Mouse (Mus musculus) c-Kit-positive CD71-positive TER-119-positive erythroid progenitor cells, embryonic 14.5 days (primary cell): ENCODE data around the gene Ltc4s.
A peak's percentile ranks its signal among the peaks of the same experiment; 100 is the strongest.

Experiments
- DNase-seq: peaks from one replicate; pipeline ENCODE4 v3.0.0-alpha.2; 2013; ENCODE audit warnings: low spot score

Ltc4s gene

GRCm38 (mm10) chr11:50248473-50249171 is 10.2 kb upstream of the Ltc4s start:
- no peak for DNase-seq

- DNase-seq = no peak
Measured at GRCm38 (mm10) chr11:50245269-50245668, 6.9 kb upstream of the Ltc4s start.

- no peak for DNase-seq
Measured at GRCm38 (mm10) chr11:50243926-50244325, 5.5 kb upstream of the Ltc4s start.

GRCm38 (mm10) chr11:50240235-50240911 is 2.0 kb upstream of the Ltc4s start:
- no peak for DNase-seq

- no peak for DNase-seq
Measured at GRCm38 (mm10) chr11:50238821-50239791, 690 bp upstream of the Ltc4s start.

GRCm38 (mm10) chr11:50236937-50237835 is 1.2 kb downstream of the Ltc4s start:
- DNase-seq = no peak

- DNase-seq = peak; percentile 88
Measured at GRCm38 (mm10) chr11:50236540-50236936, 1.9 kb downstream of the Ltc4s start.

GRCm38 (mm10) chr11:50234606-50235005 is 3.8 kb downstream of the Ltc4s start:
- no peak for DNase-seq

- no peak for DNase-seq
Measured at GRCm38 (mm10) chr11:50233993-50234392, 4.4 kb downstream of the Ltc4s start.

GRCm38 (mm10) chr11:50233022-50233421 is 5.4 kb downstream of the Ltc4s start:
- no peak for DNase-seq

- DNase-seq = peak; percentile 78
Measured at GRCm38 (mm10) chr11:50231411-50231810, 7.0 kb downstream of the Ltc4s start.

- DNase-seq = no peak
Measured at GRCm38 (mm10) chr11:50230481-50231304, 7.7 kb downstream of the Ltc4s start.

GRCm38 (mm10) chr11:50229252-50229910 is 9.0 kb downstream of the Ltc4s start:
- no peak for DNase-seq

GRCm38 (mm10) chr11:50228772-50229171 is 9.6 kb downstream of the Ltc4s start:
- no peak for DNase-seq

GRCm38 (mm10) chr11:50227736-50228135 is 10.7 kb downstream of the Ltc4s start:
- no peak for DNase-seq

GRCm38 (mm10) chr11:50227226-50227625 is 11.2 kb downstream of the Ltc4s start:
- DNase-seq = no peak

- DNase-seq = no peak
Measured at GRCm38 (mm10) chr11:50226406-50226805, 12.0 kb downstream of the Ltc4s start.

GRCm38 (mm10) chr11:50225611-50226378 is 12.6 kb downstream of the Ltc4s start:
- DNase-seq = no peak
